Mouse (Mus musculus): ENCODE measurements around the gene Eml6. TPM values are rescaled to one million over a fixed set of nuclear protein-coding genes. Genes with fewer than 3 reads are reported as not detected.

Gene Eml6
- total and polyA plus RNA-seq, 2 experiments = 0.12 to 2.5 TPM

DNA sequence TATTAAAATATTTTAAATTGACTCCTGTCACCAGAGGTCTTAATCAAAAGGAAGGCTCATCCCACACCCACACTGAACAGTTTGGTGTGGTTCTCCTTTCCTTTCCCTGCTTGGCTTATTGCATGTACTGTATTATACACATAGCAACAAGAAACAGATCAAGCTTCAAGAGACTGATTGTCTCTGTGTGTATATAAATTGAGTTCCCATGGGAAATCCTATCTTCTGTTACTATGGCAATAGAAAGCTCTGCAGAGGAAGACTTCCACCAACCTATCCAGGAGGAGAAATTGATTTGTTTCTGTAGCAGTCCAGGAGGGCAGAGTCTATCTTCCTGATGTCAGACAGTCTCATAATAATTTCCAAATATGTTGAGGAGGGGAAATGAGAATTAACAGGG lies 116.5 kb downstream of the Eml6 start:
- no peaks in the 10 kb centered on the region for H3K27me3 ChIP-seq (ENCODE audit: control insufficient read depth, insufficient read depth, low read length)
- H3K36me3 ChIP-seq (ENCODE audit: control insufficient read depth, insufficient read depth, low read length) = no peaks in the 10 kb centered on the region
- H3K4me3 ChIP-seq (ENCODE audit: insufficient read depth, low read depth, low read length) = no peak overlapping the region
- no peak overlapping the region for H3K27ac ChIP-seq (replicated peaks; ENCODE audit: insufficient read depth, low read depth, low read length)
- TF ChIP-seq CTCF (IDR thresholded peaks at IDR 0.05; ENCODE audit: low read depth, low read length) = no peak
- no peak for TF ChIP-seq POLR2A (IDR thresholded peaks at IDR 0.05; ENCODE audit: extremely low read depth, insufficient read depth, low read length)
- no peaks in the 10 kb centered on the region for H3K79me2 ChIP-seq (ENCODE audit: control insufficient read depth, insufficient read depth, low read length)
- H3K4me1 ChIP-seq (ENCODE audit: control insufficient read depth, insufficient read depth, low read length) = no peaks in the 10 kb centered on the region
- no peak for DNase-seq (ENCODE audit: extremely low read depth, low read depth, low spot score)
- H3K9ac ChIP-seq (ENCODE audit: low read depth, low read length) = no peak overlapping the region

DNA sequence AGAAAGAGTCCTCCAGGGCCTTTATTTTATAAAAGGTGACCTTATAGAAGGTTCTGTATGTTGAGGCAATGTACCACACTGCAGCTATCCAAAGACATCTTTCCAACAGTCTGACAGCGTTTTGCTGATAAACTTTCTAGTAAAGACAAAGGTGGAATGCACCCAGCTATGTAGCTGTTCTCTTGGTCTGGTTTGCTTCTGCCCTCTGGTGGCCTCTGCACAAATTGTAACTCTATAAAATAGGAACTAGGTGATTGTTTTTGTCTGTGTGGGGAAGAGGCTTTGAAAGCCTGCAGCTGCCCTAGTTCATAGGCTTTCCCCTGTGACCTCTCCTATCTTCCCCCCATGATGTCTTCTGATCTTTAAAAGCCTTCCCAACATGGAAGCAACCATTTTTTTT lies 140.7 kb downstream of the Eml6 start:
- TF ChIP-seq POLR2A (IDR thresholded peaks at IDR 0.05; ENCODE audit: extremely low read depth, insufficient read depth, low read length) = no peak
- peak; percentile 31; the same call in 1 of the 2 replicates for TF ChIP-seq CTCF (IDR thresholded peaks at IDR 0.05; ENCODE audit: low read depth, low read length)
- DNase-seq (ENCODE audit: extremely low read depth, low read depth, low spot score) = peak; percentile 43
- H3K27ac ChIP-seq (replicated peaks; ENCODE audit: insufficient read depth, low read depth, low read length) = no peak overlapping the region
- no peaks in the 10 kb centered on the region for H3K27me3 ChIP-seq (ENCODE audit: control insufficient read depth, insufficient read depth, low read length)
- H3K79me2 ChIP-seq (ENCODE audit: control insufficient read depth, insufficient read depth, low read length) = no peaks in the 10 kb centered on the region
- no peak overlapping the region for H3K4me3 ChIP-seq (ENCODE audit: insufficient read depth, low read depth, low read length)
- no peak overlapping the region for H3K9ac ChIP-seq (ENCODE audit: low read depth, low read length)
- no peaks in the 10 kb centered on the region for H3K4me1 ChIP-seq (ENCODE audit: control insufficient read depth, insufficient read depth, low read length)
- 0% methylated on average over 1 of the region's 1 CpGs for WGBS
- H3K36me3 ChIP-seq (ENCODE audit: control insufficient read depth, insufficient read depth, low read length) = no peaks in the 10 kb centered on the region

DNA sequence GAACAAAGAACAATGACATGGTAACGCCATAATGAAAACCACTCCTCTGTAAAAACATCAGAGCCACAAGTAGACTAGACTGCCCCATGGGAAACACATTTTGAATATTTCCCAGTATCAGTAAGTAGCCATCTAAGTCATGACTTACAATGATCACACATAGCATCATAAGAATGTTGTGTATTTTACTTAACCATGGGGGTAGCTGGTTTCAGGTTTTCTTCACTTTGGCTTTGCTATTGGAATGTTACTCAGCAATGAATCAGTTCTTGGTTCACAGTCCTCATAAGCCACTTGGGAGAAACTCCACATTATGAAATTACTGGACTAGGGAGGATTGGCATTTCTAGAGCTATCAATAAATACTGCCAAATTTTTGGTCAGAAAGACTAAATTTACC lies 141.5 kb downstream of the Eml6 start:
- DNase-seq (ENCODE audit: extremely low read depth, low read depth, low spot score) = no peak
- Histone ChIP-seq H3K79me2 (ENCODE audit: control insufficient read depth, insufficient read depth, low read length) (no peaks in the 10 kb centered on the region), H3K9ac (ENCODE audit: low read depth, low read length) (no peak overlapping the region), H3K4me3 (ENCODE audit: insufficient read depth, low read depth, low read length) (no peak overlapping the region), H3K4me1 (ENCODE audit: control insufficient read depth, insufficient read depth, low read length) (no peaks in the 10 kb centered on the region), H3K36me3 (ENCODE audit: control insufficient read depth, insufficient read depth, low read length) (no peaks in the 10 kb centered on the region), H3K27me3 (ENCODE audit: control insufficient read depth, insufficient read depth, low read length) (no peaks in the 10 kb centered on the region), H3K27ac (replicated peaks; ENCODE audit: insufficient read depth, low read depth, low read length) (no peak overlapping the region)
- TF ChIP-seq CTCF (IDR thresholded peaks at IDR 0.05; ENCODE audit: low read depth, low read length) = no peak
- TF ChIP-seq POLR2A (IDR thresholded peaks at IDR 0.05; ENCODE audit: extremely low read depth, insufficient read depth, low read length) = no peak
- 91% methylated on average over 1 of the region's 1 CpGs for WGBS

DNA sequence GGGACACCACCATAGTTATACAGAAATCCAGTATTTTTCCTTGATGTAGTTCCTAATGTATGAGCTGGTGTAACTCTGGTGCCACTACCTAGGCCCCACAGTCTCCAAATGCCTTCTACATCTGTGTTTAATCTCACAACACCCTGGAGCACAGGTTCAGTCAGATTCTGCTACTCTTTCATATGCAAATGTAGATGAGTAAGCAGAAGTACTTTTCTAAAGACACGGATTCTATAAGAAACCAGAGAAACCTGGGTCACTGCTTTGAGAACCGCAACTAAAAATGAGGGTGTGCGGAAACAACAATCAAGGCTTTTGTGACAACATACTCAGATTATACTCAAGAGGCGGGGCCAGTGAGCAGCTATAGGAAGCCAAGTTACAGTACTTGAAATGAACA lies 142.8 kb downstream of the Eml6 start:
- Histone ChIP-seq H3K79me2 (ENCODE audit: control insufficient read depth, insufficient read depth, low read length) (no peaks in the 10 kb centered on the region), H3K9ac (ENCODE audit: low read depth, low read length) (no peak overlapping the region), H3K4me3 (ENCODE audit: insufficient read depth, low read depth, low read length) (no peak overlapping the region), H3K27ac (replicated peaks; ENCODE audit: insufficient read depth, low read depth, low read length) (no peak overlapping the region), H3K36me3 (ENCODE audit: control insufficient read depth, insufficient read depth, low read length) (no peaks in the 10 kb centered on the region), H3K4me1 (ENCODE audit: control insufficient read depth, insufficient read depth, low read length) (no peaks in the 10 kb centered on the region), H3K27me3 (ENCODE audit: control insufficient read depth, insufficient read depth, low read length) (no peaks in the 10 kb centered on the region)
- DNase-seq (ENCODE audit: extremely low read depth, low read depth, low spot score) = no peak
- no peak for TF ChIP-seq POLR2A (IDR thresholded peaks at IDR 0.05; ENCODE audit: extremely low read depth, insufficient read depth, low read length)
- 91% methylated on average over 4 of the region's 4 CpGs for WGBS

DNA sequence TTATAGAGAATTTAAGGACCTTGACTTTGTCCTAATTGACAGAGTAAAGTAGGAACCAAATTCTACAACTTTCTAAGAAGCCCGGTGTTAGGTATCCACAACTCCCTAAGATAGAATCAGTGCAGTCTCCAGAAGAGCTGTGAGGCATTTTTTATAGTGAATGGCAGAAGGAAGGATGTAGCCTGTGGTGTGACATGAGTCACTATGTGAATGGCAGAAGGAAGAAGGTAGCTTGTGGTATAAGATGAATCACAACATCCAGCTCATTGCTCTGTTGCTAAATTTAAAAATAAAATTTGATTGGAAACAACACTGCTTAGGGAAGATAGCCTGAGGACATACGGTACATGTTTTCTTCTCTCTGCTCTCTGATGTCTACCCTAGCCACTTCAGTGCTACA lies 146.2 kb downstream of the Eml6 start:
- H3K79me2 ChIP-seq (ENCODE audit: control insufficient read depth, insufficient read depth, low read length) = no peaks in the 10 kb centered on the region
- no peaks in the 10 kb centered on the region for H3K27me3 ChIP-seq (ENCODE audit: control insufficient read depth, insufficient read depth, low read length)
- no peak overlapping the region for H3K9ac ChIP-seq (ENCODE audit: low read depth, low read length)
- WGBS = 83% methylated on average over 2 of the region's 2 CpGs
- no peaks in the 10 kb centered on the region for H3K4me1 ChIP-seq (ENCODE audit: control insufficient read depth, insufficient read depth, low read length)
- DNase-seq (ENCODE audit: extremely low read depth, low read depth, low spot score) = no peak
- H3K36me3 ChIP-seq (ENCODE audit: control insufficient read depth, insufficient read depth, low read length) = no peaks in the 10 kb centered on the region
- H3K4me3 ChIP-seq (ENCODE audit: insufficient read depth, low read depth, low read length) = no peak overlapping the region
- TF ChIP-seq POLR2A (IDR thresholded peaks at IDR 0.05; ENCODE audit: extremely low read depth, insufficient read depth, low read length) (no peak), CTCF (IDR thresholded peaks at IDR 0.05; ENCODE audit: low read depth, low read length) (no peak)
- no peak overlapping the region for H3K27ac ChIP-seq (replicated peaks; ENCODE audit: insufficient read depth, low read depth, low read length)

DNA sequence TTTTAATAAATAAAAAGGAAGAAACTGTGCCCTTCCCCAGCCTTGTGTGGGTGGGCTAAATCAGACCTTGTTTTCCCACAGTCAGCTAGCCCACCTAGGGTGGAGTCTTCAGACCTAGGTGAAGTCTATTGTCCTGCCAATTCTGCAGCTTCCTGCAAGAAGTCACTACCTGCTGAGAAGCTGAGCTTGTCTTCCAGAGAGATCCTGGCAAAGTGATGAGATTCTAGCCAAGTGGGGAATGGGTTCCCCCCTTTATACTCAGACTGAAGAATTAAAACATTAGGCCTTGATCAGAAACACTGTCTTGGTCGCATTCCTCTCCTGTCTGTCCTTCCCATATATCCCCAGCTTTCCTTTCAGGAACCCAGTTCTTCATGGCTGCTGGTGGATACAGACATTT lies 147.9 kb downstream of the Eml6 start:
- no peak for DNase-seq (ENCODE audit: extremely low read depth, low read depth, low spot score)
- no peak overlapping the region for H3K4me3 ChIP-seq (ENCODE audit: insufficient read depth, low read depth, low read length)
- 91% methylated on average over 1 of the region's 1 CpGs for WGBS
- TF ChIP-seq CTCF (IDR thresholded peaks at IDR 0.05; ENCODE audit: low read depth, low read length) (no peak), POLR2A (IDR thresholded peaks at IDR 0.05; ENCODE audit: extremely low read depth, insufficient read depth, low read length) (no peak)
- H3K9ac ChIP-seq (ENCODE audit: low read depth, low read length) = no peak overlapping the region
- no peaks in the 10 kb centered on the region for H3K27me3 ChIP-seq (ENCODE audit: control insufficient read depth, insufficient read depth, low read length)
- no peaks in the 10 kb centered on the region for H3K79me2 ChIP-seq (ENCODE audit: control insufficient read depth, insufficient read depth, low read length)
- H3K4me1 ChIP-seq (ENCODE audit: control insufficient read depth, insufficient read depth, low read length) = no peaks in the 10 kb centered on the region
- no peaks in the 10 kb centered on the region for H3K36me3 ChIP-seq (ENCODE audit: control insufficient read depth, insufficient read depth, low read length)
- H3K27ac ChIP-seq (replicated peaks; ENCODE audit: insufficient read depth, low read depth, low read length) = no peak overlapping the region
